Mouse (Mus musculus) heart, postnatal 36 days (tissue): ENCODE results near the gene Fam189b. TPM values are rescaled to one million over a fixed set of nuclear protein-coding genes. Genes with fewer than 3 reads are reported as not detected.
"Not testable (repeated sequence)": the region's sequence is repeated elsewhere in the genome, so short reads cannot be mapped to it uniquely, and the experiment has no call there.

Experiments used
- DNase-seq, 2 experiments: peaks; one replicate each; pipeline ENCODE4 v3.0.0; 2021 to 2022
- intact Hi-C: fragments of 180-260 bp; cut with DNase I; formaldehyde crosslinking; loops from one replicate; pipeline ENCODE4 v1.15.1; 2025
- total RNA-seq, 2 experiments: library from RNA; stranded (reverse); gene quantifications; 2 replicates each; pipeline ENCODE4 v1.2.3; 2021

Fam189b gene
- 1 to 10 TPM; 4.6 to 5.5 TPM for total RNA-seq

- intact Hi-C loops = no loop called here
These were observed at the start of gene Fam189b for GRCm38 (mm10) chr3:89183058-89183958. Gene Fam189b, plus strand, starts transcription at chr3:89183143.

DNA sequence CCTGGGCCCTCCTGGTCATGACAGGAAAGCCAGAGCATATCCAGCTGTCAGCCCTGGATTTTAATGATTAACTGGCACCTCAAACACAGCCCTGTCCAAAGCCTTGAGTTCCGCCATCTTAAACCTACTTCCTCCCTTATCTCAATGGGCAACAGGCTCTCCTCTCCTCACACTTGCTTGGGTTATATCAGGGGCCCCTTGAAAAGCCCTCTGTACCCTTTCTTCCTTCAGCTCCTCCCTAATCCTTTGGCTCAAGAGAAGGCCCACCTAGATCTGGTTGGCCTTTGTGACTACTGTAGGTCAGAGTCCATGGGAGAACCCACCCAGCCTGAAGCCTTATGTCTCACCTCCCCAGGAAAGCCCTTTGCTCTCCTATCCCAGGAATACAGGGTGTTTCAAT is 49.2 kb upstream of the Fam189b start:
- no peak for DNase-seq
- intact Hi-C loops = no loop called here

More at GRCm38 (mm10) chr3:89183058-89183958, at the start of gene Fam189b:
- DNase-seq = peak; percentile 74 to 81

DNA sequence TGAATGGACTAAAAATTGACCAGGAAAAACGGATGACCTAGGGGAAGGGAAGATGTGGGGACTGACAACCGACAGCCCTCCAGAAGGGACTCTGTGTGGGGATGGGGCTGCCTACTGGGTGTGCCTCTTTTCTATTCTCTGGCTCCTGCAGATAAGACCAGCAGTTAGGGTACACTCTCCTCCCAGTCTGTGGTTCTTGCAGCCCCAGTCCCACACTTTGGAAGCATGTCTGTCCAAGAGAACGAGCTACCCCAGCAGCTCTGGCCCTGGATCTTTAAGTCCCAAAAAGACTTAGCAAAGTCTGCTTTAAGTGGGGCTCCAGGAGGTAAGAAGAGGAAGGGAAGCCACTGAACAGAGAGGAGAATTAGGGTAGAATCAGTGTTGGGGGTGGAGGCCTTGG is 47.0 kb upstream of the Fam189b start, which contains the start of gene Pklr:
Pklr (plus strand) TSS at position 185 of the 400 bp plus-strand sequence.
- no peak for DNase-seq
- intact Hi-C loops = no loop called here

DNA sequence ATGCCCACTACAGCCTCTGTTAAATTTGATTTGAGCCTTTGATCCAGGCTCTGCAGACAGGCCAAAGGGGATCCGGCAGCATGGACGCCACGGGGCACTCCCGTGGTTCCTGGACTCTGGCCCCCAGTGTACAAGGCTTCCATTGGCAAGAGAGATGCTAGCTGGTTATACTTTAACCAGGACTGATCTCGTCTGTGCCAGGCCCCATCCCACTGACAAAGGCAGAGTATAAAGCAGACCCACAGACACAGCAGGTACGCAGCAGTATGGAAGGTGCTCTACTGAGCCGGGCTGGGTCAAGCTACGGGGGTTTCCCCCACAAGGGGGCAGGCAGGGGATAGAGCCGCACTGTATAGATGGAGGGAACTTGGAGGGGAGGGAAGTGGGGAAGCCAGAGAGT is 46.6 kb upstream of the Fam189b start:
- intact Hi-C loops = no loop called here
- DNase-seq = no peak

- no peak for DNase-seq
- intact Hi-C loops = no loop called here
These were observed 38.1 kb upstream of the Fam189b start for GRCm38 (mm10) chr3:89144821-89145220.

DNA sequence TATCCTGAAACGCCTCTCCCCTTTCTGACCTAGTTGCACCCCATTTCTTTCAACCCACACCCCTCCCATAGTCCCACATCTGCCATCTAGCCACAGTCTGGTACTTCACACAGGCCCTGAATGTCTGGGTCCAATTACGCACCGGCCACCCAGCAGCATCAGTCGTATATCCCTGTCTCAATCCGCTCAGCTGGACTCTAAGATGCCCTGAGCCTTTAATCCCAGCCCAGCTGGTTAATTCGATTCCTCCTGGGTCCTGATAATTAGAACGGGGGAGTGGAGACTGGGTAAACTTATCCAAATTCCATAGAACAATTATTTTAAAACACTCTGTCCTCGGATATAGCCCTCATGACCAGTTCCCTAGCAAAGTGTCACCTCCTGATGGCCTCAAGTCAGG is 37.4 kb upstream of the Fam189b start:
- DNase-seq = no peak
- intact Hi-C loops = no loop called here

- DNase-seq = no peak
- intact Hi-C loops = no loop called here
These were observed 35.6 kb upstream of the Fam189b start for GRCm38 (mm10) chr3:89147101-89147978.

GRCm38 (mm10) chr3:89147979-89148311 is 35.0 kb upstream of the Fam189b start:
- intact Hi-C loops = no loop called here
- no peak for DNase-seq

- no peak for DNase-seq
- intact Hi-C loops = no loop called here
These were observed 34.4 kb upstream of the Fam189b start for GRCm38 (mm10) chr3:89148567-89148966.

GRCm38 (mm10) chr3:89152084-89152835 is 30.7 kb upstream of the Fam189b start:
- no peak for DNase-seq
- intact Hi-C loops = no loop called here

DNA sequence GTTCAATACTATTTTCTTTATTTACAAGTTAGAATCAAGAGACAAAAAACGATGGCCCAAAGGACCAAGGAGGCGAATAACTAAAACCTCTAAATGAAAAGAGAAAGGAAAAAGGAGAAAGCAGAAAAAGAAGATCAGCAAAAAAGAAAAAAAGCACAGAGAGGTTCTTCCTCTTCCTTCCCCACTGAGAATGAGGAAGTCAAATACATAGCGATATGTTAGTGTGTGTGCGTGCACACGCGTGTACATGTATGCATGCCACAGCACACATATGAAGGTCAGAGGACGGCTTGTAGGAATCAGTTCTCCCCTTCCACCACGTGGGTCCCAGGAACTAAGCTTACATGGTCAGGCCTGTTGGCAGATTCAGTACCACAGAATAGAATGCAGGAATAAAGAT is 26.0 kb upstream of the Fam189b start:
- intact Hi-C loops = loop anchor here (5.0 kb wide), 1 partner anchor 40 kb away; no protein-coding TSS in a partner anchor
- no peak for DNase-seq

DNA sequence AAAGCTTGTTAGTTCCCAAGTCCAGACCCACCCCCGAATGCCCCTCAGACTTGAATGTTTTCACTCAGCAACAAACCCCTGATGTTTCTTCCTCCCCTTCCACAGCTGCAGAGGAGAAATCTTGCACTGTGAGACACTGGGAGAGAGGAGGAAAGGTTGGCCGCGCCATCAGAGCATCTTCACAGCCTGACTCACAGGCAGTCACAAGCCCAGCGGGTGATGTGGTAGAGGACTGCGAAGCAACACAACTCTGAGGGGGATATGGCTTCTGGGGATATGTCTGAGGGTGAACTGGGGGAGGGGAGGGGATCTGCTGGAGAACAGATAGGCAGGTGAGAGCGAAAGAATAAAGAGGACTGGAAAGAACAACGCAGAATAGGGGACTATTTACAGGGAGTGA is 24.3 kb upstream of the Fam189b start:
- DNase-seq = no peak
- intact Hi-C loops = loop anchor here (5.0 kb wide), 1 partner anchor 41 kb away; no protein-coding TSS in a partner anchor

GRCm38 (mm10) chr3:89159211-89159610 is 23.7 kb upstream of the Fam189b start:
- peak; percentile 62 to 70 for DNase-seq
- intact Hi-C loops = loop anchor here (5.0 kb wide), 1 partner anchor 42 kb away; no protein-coding TSS in a partner anchor

DNA sequence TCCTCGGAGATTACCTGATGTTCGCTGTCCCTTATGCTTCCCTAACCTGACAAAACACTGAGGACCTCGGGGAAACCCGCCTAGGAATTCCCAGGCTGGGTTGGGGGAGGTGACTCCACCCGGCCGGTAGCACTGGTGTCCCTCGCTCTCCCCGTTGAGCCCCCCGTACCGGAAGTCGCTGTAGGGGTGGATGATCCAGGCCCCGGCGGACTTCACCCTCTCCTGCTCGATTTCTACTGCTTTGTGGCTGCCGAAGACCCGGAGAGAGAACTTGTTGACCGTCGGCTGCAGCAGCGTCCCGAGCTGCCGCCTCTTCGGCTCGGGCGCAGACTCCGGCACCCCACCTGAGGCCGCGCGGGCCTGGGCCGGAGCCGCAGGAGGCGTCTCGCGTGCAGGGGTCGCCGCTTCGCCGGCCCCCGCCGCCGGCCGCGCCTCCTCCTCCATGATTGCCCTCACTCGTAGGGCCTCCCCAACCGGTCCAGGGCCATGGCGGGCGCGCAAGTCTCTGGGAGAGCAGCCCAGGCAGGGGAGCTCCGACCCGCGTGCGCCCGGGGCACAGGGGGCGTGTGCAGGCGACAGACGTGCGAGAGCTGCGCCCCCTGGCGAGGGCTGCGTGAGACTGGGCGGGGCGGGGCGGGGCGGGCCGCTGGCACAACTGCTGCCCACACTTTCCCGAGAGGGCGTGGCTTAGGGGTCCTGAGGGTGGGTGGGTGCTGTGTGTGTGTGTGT is 23.2 kb upstream of the Fam189b start, which contains the start of gene Hcn3:
Hcn3 (minus strand) TSS at position 581 of the 729 bp plus-strand sequence.
- intact Hi-C loops = loop anchor here (5.0 to 10.0 kb wide), 3 partner anchors 42 to 245 kb away; partner anchors contain the start of gene Msto1
- peak; percentile 49 to 59 for DNase-seq

GRCm38 (mm10) chr3:89161207-89161606 is 21.7 kb upstream of the Fam189b start:
- intact Hi-C loops = loop anchor here (10.0 kb wide), 2 partner anchors 216 to 246 kb away; partner anchors contain the start of gene Msto1
- DNase-seq = not testable (repeated sequence)

- no peak for DNase-seq
- intact Hi-C loops = loop anchor here (10.0 kb wide), 2 partner anchors 217 to 247 kb away; partner anchors contain the start of gene Msto1
These were observed 21.2 kb upstream of the Fam189b start for GRCm38 (mm10) chr3:89161786-89162185.

DNA sequence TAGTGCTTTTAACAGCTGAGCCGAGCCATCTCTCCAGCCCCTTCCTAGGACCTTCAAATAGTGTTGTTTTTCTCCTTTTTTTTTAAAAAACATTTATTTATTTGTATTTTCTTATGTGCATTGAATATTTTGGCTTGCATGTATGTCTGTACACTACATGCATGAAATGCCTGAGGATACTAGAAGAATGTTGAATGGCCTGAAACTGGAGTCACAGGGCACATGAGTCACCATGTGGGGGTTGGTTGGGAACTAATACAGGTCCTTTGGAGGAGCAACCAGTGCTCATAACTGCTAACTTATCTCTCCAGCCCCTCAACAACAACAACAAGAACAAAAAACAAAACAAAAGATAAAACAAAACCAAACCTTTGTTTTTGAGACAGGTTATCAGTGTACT is 19.8 kb upstream of the Fam189b start:
- intact Hi-C loops = loop anchor here (10.0 kb wide), 2 partner anchors 218 to 248 kb away; partner anchors contain the start of gene Msto1

GRCm38 (mm10) chr3:89163643-89164245 is 19.2 kb upstream of the Fam189b start:
- intact Hi-C loops = loop anchor here (2.0 to 10.0 kb wide), 3 partner anchors 73 to 249 kb away; partner anchors contain the start of gene Msto1
- DNase-seq = no peak

More for the DNA sequence above, 19.8 kb upstream of the Fam189b start:
- no peak for DNase-seq
